Mouse (Mus musculus) erythroblast, embryonic 14.5 days (primary cell): Measurements from ENCODE around the gene Epha3.

ENCODE experiments used
- GATA1 ChIP-seq: IDR thresholded peaks from 2 replicates; pipeline ENCODE4 v1.6.1; 2012; ENCODE audit warnings: low read length, inconsistent platforms, mixed read lengths
- TAL1 ChIP-seq: IDR thresholded peaks from 3 replicates; pipeline ENCODE4 v1.6.1; 2012; ENCODE audit warnings: low read length, inconsistent platforms, mixed read lengths

DNA sequence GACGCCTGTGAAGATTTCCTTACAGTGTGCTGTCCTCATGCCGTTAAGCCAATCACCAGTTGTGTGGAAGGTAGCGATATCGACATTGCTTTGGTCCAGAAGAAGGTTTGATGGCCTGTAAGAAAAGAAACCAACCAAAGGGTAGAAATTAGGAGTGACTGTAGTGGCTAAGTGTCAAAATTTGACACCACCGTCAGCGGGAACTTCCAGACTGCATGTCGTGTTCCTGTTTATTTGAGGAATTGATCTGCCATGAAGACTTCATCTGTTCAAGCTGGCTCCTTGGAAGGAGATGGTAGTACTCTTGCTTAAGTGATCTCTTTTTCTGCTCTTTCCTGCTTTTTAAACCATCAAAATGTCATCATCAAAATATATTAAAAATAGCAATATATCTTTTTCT, 311.4 kb downstream of the Epha3 start:
- TF ChIP-seq GATA1 (no peak), TAL1 (no peak)
